Mouse (Mus musculus): ENCODE data around the gene Svopl. TPM values are rescaled to one million over a fixed set of nuclear protein-coding genes. Genes with fewer than 3 reads are reported as not detected.

Gene Svopl
- polyA plus RNA-seq, 1 experiment = 0.13 TPM

DNA sequence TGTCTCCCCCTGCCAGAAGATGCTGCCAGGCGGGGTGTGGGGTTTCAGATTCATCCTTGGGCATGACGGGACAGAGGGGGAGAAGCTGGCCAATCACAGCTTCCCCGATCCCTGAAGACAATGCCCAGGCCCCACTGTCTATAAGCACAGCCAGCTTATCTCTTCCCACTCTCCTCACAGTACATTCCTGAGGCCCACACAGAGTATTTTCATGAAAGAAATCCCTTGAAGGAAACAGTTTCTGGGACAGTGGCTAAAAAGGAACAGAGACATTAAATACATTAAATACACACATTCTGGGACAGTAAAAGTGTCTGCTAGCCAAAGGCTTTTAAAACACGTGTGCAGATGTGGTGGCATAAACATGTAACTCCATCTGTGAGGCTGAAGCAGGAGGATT lies 33.6 kb upstream of the Svopl start:
- H3K27ac ChIP-seq (ENCODE audit: control insufficient read depth, insufficient read depth, low read length) = no peak overlapping the region
- H3K4me3 ChIP-seq (ENCODE audit: control insufficient read depth, insufficient read depth, low read length) = no peak overlapping the region
- no peaks in the 10 kb centered on the region for H3K36me3 ChIP-seq (ENCODE audit: control insufficient read depth, insufficient read depth, low read length)
- WGBS = 86% methylated on average over 4 of the region's 4 CpGs
- no peak for DNase-seq
- H3K4me1 ChIP-seq (replicated peaks; ENCODE audit: control insufficient read depth, insufficient read depth, low read length) = no peaks in the 10 kb centered on the region
- no peak for TF ChIP-seq CTCF (IDR thresholded peaks at IDR 0.05; ENCODE audit: borderline replicate concordance, control insufficient read depth, extremely low read depth, insufficient read depth, low read length, poor library complexity)
- TF ChIP-seq POLR2A (IDR thresholded peaks at IDR 0.05; ENCODE audit: control insufficient read depth, extremely low read depth, insufficient read depth, low read length, poor library complexity) = no peak
- no peaks in the 10 kb centered on the region for H3K27me3 ChIP-seq (ENCODE audit: control insufficient read depth, insufficient read depth, low read length)

DNA sequence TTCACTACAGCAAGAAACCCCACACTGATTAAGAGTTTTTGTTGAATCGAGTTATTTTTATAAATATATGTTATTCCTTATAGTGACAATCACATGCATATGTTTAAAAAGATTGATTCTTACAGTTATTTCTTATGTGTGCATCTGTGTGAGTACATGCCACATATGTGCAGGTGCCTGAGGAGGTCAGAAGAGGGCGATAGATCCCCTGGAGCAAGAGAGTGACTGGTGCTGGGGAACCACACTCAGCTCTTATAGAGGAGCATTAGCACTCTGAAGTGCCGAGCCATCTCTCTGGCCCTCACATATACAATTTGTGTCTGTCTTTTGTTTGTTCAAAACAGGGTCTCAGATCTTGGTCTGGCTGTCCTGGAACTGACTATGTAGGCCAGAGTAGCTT lies 26.8 kb upstream of the Svopl start:
- no peaks in the 10 kb centered on the region for H3K36me3 ChIP-seq (ENCODE audit: control insufficient read depth, insufficient read depth, low read length)
- H3K4me3 ChIP-seq (ENCODE audit: control insufficient read depth, insufficient read depth, low read length) = no peak overlapping the region
- TF ChIP-seq POLR2A (IDR thresholded peaks at IDR 0.05; ENCODE audit: control insufficient read depth, extremely low read depth, insufficient read depth, low read length, poor library complexity) = no peak
- H3K27ac ChIP-seq (ENCODE audit: control insufficient read depth, insufficient read depth, low read length) = no peak overlapping the region
- H3K27me3 ChIP-seq (ENCODE audit: control insufficient read depth, insufficient read depth, low read length) = no peaks in the 10 kb centered on the region
- no peaks in the 10 kb centered on the region for H3K4me1 ChIP-seq (replicated peaks; ENCODE audit: control insufficient read depth, insufficient read depth, low read length)
- DNase-seq = no peak
- WGBS = 96% methylated on average over 3 of the region's 3 CpGs

- no peaks in the 10 kb centered on the region for H3K27me3 ChIP-seq (ENCODE audit: control insufficient read depth, insufficient read depth, low read length)
- WGBS = 94% methylated on average over 5 of the region's 5 CpGs
- H3K36me3 ChIP-seq (ENCODE audit: control insufficient read depth, insufficient read depth, low read length) = no peaks in the 10 kb centered on the region
- H3K4me1 ChIP-seq (replicated peaks; ENCODE audit: control insufficient read depth, insufficient read depth, low read length) = no peaks in the 10 kb centered on the region
- no peak overlapping the region for H3K27ac ChIP-seq (ENCODE audit: control insufficient read depth, insufficient read depth, low read length)
- no peak for DNase-seq
- TF ChIP-seq POLR2A (IDR thresholded peaks at IDR 0.05; ENCODE audit: control insufficient read depth, extremely low read depth, insufficient read depth, low read length, poor library complexity) (no peak), CTCF (IDR thresholded peaks at IDR 0.05; ENCODE audit: borderline replicate concordance, control insufficient read depth, extremely low read depth, insufficient read depth, low read length, poor library complexity) (no peak)
- no peak overlapping the region for H3K4me3 ChIP-seq (ENCODE audit: control insufficient read depth, insufficient read depth, low read length)
Measured at GRCm38 (mm10) chr6:38072137-38072796, 25.5 kb upstream of the Svopl start.

- no peak for DNase-seq
- H3K36me3 ChIP-seq (ENCODE audit: control insufficient read depth, insufficient read depth, low read length) = no peaks in the 10 kb centered on the region
- no peaks in the 10 kb centered on the region for H3K27me3 ChIP-seq (ENCODE audit: control insufficient read depth, insufficient read depth, low read length)
- WGBS = 96% methylated on average over 4 of the region's 4 CpGs
- no peak overlapping the region for H3K27ac ChIP-seq (ENCODE audit: control insufficient read depth, insufficient read depth, low read length)
- H3K4me3 ChIP-seq (ENCODE audit: control insufficient read depth, insufficient read depth, low read length) = no peak overlapping the region
- TF ChIP-seq CTCF (IDR thresholded peaks at IDR 0.05; ENCODE audit: borderline replicate concordance, control insufficient read depth, extremely low read depth, insufficient read depth, low read length, poor library complexity) (no peak), POLR2A (IDR thresholded peaks at IDR 0.05; ENCODE audit: control insufficient read depth, extremely low read depth, insufficient read depth, low read length, poor library complexity) (no peak)
- H3K4me1 ChIP-seq (replicated peaks; ENCODE audit: control insufficient read depth, insufficient read depth, low read length) = no peaks in the 10 kb centered on the region
Measured at GRCm38 (mm10) chr6:38071256-38071655, 24.5 kb upstream of the Svopl start.

GRCm38 (mm10) chr6:38066215-38066614 lies 19.4 kb upstream of the Svopl start:
- H3K27ac ChIP-seq (ENCODE audit: control insufficient read depth, insufficient read depth, low read length) = no peak overlapping the region
- peak; percentile 45 for DNase-seq
- H3K4me3 ChIP-seq (ENCODE audit: control insufficient read depth, insufficient read depth, low read length) = no peak overlapping the region
- H3K4me1 ChIP-seq (replicated peaks; ENCODE audit: control insufficient read depth, insufficient read depth, low read length) = peaks cover 15% of the 10 kb centered on the region
- no peak for TF ChIP-seq CTCF (IDR thresholded peaks at IDR 0.05; ENCODE audit: borderline replicate concordance, control insufficient read depth, extremely low read depth, insufficient read depth, low read length, poor library complexity)
- no peak for TF ChIP-seq POLR2A (IDR thresholded peaks at IDR 0.05; ENCODE audit: control insufficient read depth, extremely low read depth, insufficient read depth, low read length, poor library complexity)
- H3K36me3 ChIP-seq (ENCODE audit: control insufficient read depth, insufficient read depth, low read length) = no peaks in the 10 kb centered on the region
- 2% methylated on average over 5 of the region's 5 CpGs for WGBS
- H3K27me3 ChIP-seq (ENCODE audit: control insufficient read depth, insufficient read depth, low read length) = no peaks in the 10 kb centered on the region

DNA sequence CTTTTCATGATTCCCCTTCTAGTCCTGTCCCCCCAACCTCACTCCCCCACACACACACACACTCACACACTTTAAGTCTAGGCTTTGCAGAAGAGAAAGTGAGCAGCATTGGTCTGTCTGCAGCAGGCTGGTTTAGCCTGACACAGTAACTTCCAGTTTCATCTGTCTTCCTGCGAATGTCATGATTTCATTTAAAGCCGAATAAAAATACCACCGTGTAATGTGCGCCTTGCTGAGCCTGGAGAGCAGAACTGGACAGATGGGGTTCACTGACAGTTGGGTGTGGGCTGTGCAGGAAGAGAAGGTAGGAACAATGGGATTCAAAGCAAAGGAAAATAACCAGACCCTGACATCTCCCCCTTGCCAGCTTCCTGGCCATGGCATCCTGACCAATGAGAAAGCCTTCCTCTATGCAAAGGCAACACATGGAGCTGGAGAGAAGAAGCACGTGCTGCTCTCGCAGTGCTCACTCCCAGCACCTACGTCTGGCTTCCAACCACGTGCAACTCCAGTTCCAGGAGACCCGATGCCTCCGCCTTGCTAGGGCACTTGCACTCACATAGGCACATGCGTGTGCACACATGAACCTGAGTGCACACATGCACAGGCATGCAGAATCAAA lies 18.8 kb upstream of the Svopl start:
- DNase-seq = no peak
- no peaks in the 10 kb centered on the region for H3K27me3 ChIP-seq (ENCODE audit: control insufficient read depth, insufficient read depth, low read length)

More for the DNA sequence above, 18.8 kb upstream of the Svopl start:
- Histone ChIP-seq H3K4me3 (ENCODE audit: control insufficient read depth, insufficient read depth, low read length) (peak overlapping the region; percentile 19; the same call in 1 of the 2 replicates), H3K4me1 (replicated peaks; ENCODE audit: control insufficient read depth, insufficient read depth, low read length) (peaks cover 15% of the 10 kb centered on the region), H3K36me3 (ENCODE audit: control insufficient read depth, insufficient read depth, low read length) (no peaks in the 10 kb centered on the region), H3K27ac (ENCODE audit: control insufficient read depth, insufficient read depth, low read length) (no peak overlapping the region)
- WGBS = 33% methylated on average over 11 of the region's 11 CpGs
- TF ChIP-seq CTCF (IDR thresholded peaks at IDR 0.05; ENCODE audit: borderline replicate concordance, control insufficient read depth, extremely low read depth, insufficient read depth, low read length, poor library complexity) = no peak
- no peak for TF ChIP-seq POLR2A (IDR thresholded peaks at IDR 0.05; ENCODE audit: control insufficient read depth, extremely low read depth, insufficient read depth, low read length, poor library complexity)

Data from thymus, adult 2 months (tissue).